Mouse (Mus musculus) kidney, embryonic 15.5 days (tissue): Measurements from ENCODE around the gene Zic2. TPM values are rescaled to one million over a fixed set of nuclear protein-coding genes. Genes with fewer than 3 reads are reported as not detected.

Source experiments
- ATAC-seq: fragments of 200-750 bp; cut with Nextera tagmentation; replicated peaks from 2 replicates; pipeline ENCODE4 v1.8.0; 2017; ENCODE audit warnings: moderate TSS enrichment; ENCODE audit not compliant: low FRiP score
- H3K27ac ChIP-seq: fragments of 300-500 bp; sonication (generic); 2 replicates; pipeline ENCODE4 v1.5.1; 2015; ENCODE audit warnings: mild to moderate bottlenecking, inconsistent platforms
- H3K27me3 ChIP-seq: fragments of 300-500 bp; sonication (generic); 2 replicates; pipeline ENCODE4 v1.6.1; 2015; ENCODE audit warnings: inconsistent platforms
- H3K36me3 ChIP-seq: fragments of 300-500 bp; sonication (generic); 2 replicates; pipeline ENCODE4 v1.6.1; 2015; ENCODE audit warnings: inconsistent platforms
- H3K4me1 ChIP-seq: fragments of 300-500 bp; sonication (generic); 2 replicates; pipeline ENCODE4 v1.6.1; 2015; ENCODE audit warnings: inconsistent platforms
- H3K4me2 ChIP-seq: fragments of 300-500 bp; sonication (generic); 2 replicates; pipeline ENCODE4 v1.6.1; 2015; ENCODE audit warnings: moderate library complexity, mild to moderate bottlenecking, inconsistent platforms
- H3K4me3 ChIP-seq: fragments of 300-500 bp; sonication (generic); replicated peaks from 2 replicates; pipeline ENCODE4 v1.5.1; 2015; ENCODE audit warnings: mild to moderate bottlenecking, inconsistent platforms
- H3K9ac ChIP-seq: fragments of 300-500 bp; sonication (generic); 2 replicates; pipeline ENCODE4 v1.6.1; 2015; ENCODE audit warnings: mild to moderate bottlenecking, inconsistent platforms
- H3K9me3 ChIP-seq: fragments of 300-500 bp; sonication (generic); replicated peaks from 2 replicates; pipeline ENCODE4 v1.6.1; 2016; ENCODE audit warnings: inconsistent platforms
- WGBS: fragments of 180-500 bp; shearing (Covaris S2); methylation state at CpG from one replicate; pipeline ENCODE4 v1.1.7; 2015; ENCODE audit warnings: mixed read lengths; 5-methylcytosine and 5-hydroxymethylcytosine counted together
- polyA plus RNA-seq: library from polyadenylated mRNA; unstranded; fragments of >200 nt; fragmentation: Nextera tagmentation; extraction: Ambion mirVana; gene quantifications from 2 replicates; pipeline ENCODE4 v1.2.1, GENCODE M21; 2015

Zic2 gene
- not detected in 2 replicates for polyA plus RNA-seq

DNA sequence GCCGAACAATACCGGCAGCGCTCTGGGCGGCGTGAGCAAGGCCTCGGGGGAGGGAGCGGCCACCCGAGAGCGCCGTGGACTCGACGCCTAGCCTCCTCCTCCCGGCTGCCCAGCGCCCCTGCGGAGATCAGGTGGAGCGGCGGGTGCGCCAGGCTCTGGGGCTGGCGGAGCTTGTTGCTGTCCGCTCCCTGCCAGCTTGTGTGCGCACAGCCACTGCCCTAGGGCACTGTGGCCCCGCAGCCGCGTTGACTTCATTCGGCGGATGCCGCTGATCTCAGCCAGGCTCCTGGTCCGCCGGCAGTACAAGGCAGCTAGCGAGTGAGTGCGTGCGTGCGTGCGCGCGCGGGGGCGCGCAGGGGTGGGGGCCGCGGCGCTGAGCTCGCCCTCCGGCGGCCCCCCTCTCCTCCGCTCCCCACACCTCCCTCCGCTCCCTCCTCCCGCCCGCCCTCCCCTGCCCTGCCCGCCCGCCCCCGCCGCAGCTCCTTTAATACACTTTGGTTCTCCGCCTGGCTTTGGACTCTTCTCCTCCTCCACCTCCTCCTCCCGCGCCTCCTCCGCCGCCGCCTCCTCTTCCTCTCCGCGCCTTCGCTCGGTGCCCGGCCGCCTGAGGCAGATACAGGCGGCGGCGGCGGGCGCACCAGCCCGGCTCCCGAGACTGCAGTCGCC, at the start of gene Zic2:
Gene Zic2 (plus strand): TSS at position 545 of the 666 bp plus-strand sequence.
- Histone ChIP-seq H3K36me3 (no peaks in the 10 kb centered on the region), H3K27me3 (peaks cover 98% of the 10 kb centered on the region), H3K4me1 (peaks cover 32% of the 10 kb centered on the region), H3K4me3 (peak within 1 kb of the TSS; percentile 44), H3K4me2 (peak within 1 kb of the TSS; percentile 77), H3K27ac (no peak within 1 kb of the TSS), H3K9ac (no peak within 1 kb of the TSS), H3K9me3 (no peaks in the 10 kb centered on the region)
- ATAC-seq: peak; percentile 68
- under 1% methylated on average over 50 of the region's 73 CpGs for WGBS

DNA sequence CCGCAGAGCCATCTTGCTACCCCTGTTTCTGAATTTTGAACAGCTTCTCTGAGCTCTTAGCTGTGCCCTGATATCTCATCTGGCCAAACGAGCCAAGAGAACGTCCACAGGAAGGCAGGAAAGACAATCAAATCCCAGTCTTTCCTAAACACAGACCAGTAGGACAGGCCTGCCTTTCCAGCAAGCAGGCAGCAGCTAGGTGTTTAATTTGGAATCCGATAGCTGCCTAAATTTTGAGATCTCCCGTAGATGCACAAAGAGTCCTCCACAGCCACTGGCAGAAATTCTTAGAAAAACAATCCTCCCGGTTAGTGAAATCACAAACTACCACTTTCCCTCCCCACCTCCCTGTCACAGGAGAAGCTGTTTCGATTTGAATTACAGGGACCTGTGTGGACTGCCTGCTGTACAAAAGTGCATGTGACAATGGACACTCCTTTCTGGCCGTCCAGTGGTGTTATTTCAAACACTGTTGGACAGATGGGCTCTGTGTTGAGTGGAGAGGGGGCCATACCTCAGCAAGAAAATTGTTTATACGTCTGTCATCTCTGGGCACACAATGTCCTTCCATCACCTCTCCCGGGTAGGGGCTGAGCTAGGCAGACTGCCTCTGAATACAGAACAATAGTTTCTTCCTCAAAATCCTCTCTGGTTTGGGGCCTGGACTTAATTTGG, 48.6 kb upstream of the Zic2 start:
- H3K27me3 ChIP-seq: peaks cover 11% of the 10 kb centered on the region
- peak; percentile 73 for ATAC-seq
- peaks cover 8% of the 10 kb centered on the region for H3K4me1 ChIP-seq
- H3K9ac ChIP-seq: no peak overlapping the region
- H3K4me2 ChIP-seq: peak overlapping the region; percentile 25; the same call in 1 of the 2 replicates
- H3K4me3 ChIP-seq: no peak overlapping the region
- 28% methylated on average over 10 of the region's 10 CpGs for WGBS
- H3K9me3 ChIP-seq: no peaks in the 10 kb centered on the region
- no peak overlapping the region for H3K27ac ChIP-seq
- H3K36me3 ChIP-seq: no peaks in the 10 kb centered on the region

DNA sequence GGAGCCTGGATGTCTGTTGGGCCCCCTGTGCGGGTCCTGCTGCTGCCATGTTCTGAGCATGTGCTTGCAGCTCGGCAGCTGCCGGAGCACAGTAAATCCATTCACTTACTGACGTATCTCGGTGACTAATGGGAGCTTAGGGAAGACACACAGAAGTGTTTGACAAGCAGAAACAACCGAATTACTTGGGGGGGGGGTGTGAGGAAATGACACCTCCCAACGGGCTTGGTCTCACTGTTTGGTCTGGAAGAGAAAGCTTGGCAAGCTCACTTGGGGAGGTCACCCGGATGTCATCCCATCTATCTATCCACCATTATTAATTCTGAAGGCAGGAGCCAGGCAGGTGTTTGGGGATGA, 48.1 kb upstream of the Zic2 start:
- no peak overlapping the region for H3K4me3 ChIP-seq
- WGBS: 37% methylated on average over 8 of the region's 8 CpGs
- 0 out of 2 replicates have a peak, but pooled peaks have one; percentile 26 for ATAC-seq
- peaks cover 7% of the 10 kb centered on the region; the same call in 1 of the 2 replicates for H3K27me3 ChIP-seq
- H3K9ac ChIP-seq: no peak overlapping the region
- H3K9me3 ChIP-seq: no peaks in the 10 kb centered on the region
- peak overlapping the region; percentile 25; the same call in 1 of the 2 replicates for H3K4me2 ChIP-seq
- no peak overlapping the region for H3K27ac ChIP-seq
- H3K36me3 ChIP-seq: no peaks in the 10 kb centered on the region
- peaks cover 8% of the 10 kb centered on the region for H3K4me1 ChIP-seq

- 88% methylated on average over 3 of the region's 3 CpGs for WGBS
- no peak for ATAC-seq
Observed at GRCm38 (mm10) chr14:122427654-122428053, 47.6 kb upstream of the Zic2 start.

DNA sequence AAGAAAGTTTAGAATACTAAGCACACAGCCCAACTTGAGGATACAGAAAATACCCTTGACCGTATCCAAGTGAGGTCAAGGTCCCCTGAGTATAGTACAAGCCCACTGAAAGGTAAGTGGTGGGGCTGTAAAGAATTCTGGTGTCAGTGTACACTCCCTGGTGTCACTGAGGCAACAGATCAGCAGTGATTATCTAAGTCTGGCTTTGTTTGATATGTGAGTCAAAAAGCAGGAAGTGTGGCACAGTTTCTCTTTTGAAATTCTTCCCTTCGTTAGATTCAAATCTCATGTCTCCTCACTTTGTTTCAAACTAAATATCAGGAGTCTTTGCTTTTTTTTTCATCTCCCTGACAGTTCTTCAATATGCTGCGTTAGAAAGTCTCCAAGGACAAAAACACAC, 42.7 kb upstream of the Zic2 start:
- Histone ChIP-seq H3K36me3 (no peaks in the 10 kb centered on the region), H3K27ac (no peak overlapping the region), H3K4me3 (no peak overlapping the region), H3K9me3 (no peaks in the 10 kb centered on the region), H3K27me3 (no peaks in the 10 kb centered on the region), H3K4me2 (no peak overlapping the region), H3K9ac (no peak overlapping the region), H3K4me1 (no peaks in the 10 kb centered on the region)
- WGBS: 65% methylated on average over 3 of the region's 3 CpGs
- no peak for ATAC-seq

More at GRCm38 (mm10) chr14:122427654-122428053, 47.6 kb upstream of the Zic2 start:
- H3K4me3 ChIP-seq: no peak overlapping the region
- no peaks in the 10 kb centered on the region for H3K36me3 ChIP-seq
- H3K9me3 ChIP-seq: no peaks in the 10 kb centered on the region
- H3K4me1 ChIP-seq: peaks cover 8% of the 10 kb centered on the region
- H3K27me3 ChIP-seq: 0 out of 2 replicates have a peak, but pooled peaks cover 4% of the 10 kb centered on the region
- H3K9ac ChIP-seq: no peak overlapping the region
- H3K27ac ChIP-seq: no peak overlapping the region
- no peak overlapping the region for H3K4me2 ChIP-seq

DNA sequence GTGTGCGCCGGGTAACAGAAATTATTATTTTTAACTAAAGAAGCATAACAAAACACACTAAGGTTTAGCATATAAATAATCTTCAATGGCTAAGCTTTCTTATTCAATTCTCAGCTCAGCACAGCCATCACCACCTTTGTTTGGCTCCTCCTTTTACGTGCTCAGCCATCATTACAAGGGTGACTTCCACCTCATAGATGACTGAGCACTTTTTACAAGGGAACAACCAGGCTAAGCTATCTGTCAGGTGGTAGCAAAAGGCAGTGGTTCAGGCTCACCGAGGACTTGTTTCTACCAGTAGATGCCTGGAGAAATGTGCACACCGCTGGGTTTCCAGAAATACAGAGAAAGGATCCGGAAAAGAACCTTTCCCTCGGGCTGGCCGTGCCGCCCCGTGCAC, 41.2 kb upstream of the Zic2 start:
- no peak overlapping the region for H3K9ac ChIP-seq
- no peak overlapping the region for H3K4me2 ChIP-seq
- 81% methylated on average over 10 of the region's 10 CpGs for WGBS
- no peaks in the 10 kb centered on the region for H3K9me3 ChIP-seq
- H3K4me1 ChIP-seq: no peaks in the 10 kb centered on the region
- no peaks in the 10 kb centered on the region for H3K27me3 ChIP-seq
- ATAC-seq: no peak
- H3K36me3 ChIP-seq: no peaks in the 10 kb centered on the region
- H3K4me3 ChIP-seq: no peak overlapping the region
- no peak overlapping the region for H3K27ac ChIP-seq

DNA sequence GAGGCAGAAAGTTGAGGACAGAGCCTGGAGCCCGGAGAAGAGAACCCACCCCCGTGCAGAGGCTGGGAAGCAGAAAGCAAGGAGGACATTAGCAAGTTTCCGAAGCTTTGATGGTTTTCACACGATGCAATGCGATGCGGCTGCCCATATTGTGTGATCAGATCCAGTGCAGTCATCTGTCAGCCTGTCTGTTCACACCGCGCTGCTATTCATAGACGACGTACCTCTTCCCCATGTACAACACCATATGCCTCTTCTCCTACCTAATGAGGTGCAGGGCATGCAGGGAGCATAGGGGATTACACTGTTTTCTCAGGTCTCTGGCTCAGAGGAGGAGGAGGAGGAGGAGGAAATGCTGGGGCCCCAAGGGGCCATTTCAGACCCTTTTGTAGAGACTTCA, 38.4 kb upstream of the Zic2 start:
- no peaks in the 10 kb centered on the region for H3K9me3 ChIP-seq
- no peak overlapping the region for H3K9ac ChIP-seq
- H3K27me3 ChIP-seq: no peaks in the 10 kb centered on the region
- no peak overlapping the region for H3K4me3 ChIP-seq
- H3K27ac ChIP-seq: no peak overlapping the region
- no peaks in the 10 kb centered on the region for H3K4me1 ChIP-seq
- 54% methylated on average over 10 of the region's 10 CpGs for WGBS
- H3K4me2 ChIP-seq: no peak overlapping the region
- no peaks in the 10 kb centered on the region for H3K36me3 ChIP-seq
- ATAC-seq: no peak

GRCm38 (mm10) chr14:122449601-122450495, 25.4 kb upstream of the Zic2 start:
- peaks cover 26% of the 10 kb centered on the region for H3K4me1 ChIP-seq
- 4% methylated on average over 29 of the region's 29 CpGs for WGBS
- peaks cover 89% of the 10 kb centered on the region for H3K27me3 ChIP-seq
- H3K4me3 ChIP-seq: peak overlapping the region; percentile 41
- no peak overlapping the region for H3K9ac ChIP-seq
- ATAC-seq: 0 out of 2 replicates have a peak, but pooled peaks have one; percentile 19
- no peaks in the 10 kb centered on the region for H3K36me3 ChIP-seq
- peak overlapping the region; percentile 72 for H3K4me2 ChIP-seq
- H3K9me3 ChIP-seq: no peaks in the 10 kb centered on the region
- H3K27ac ChIP-seq: no peak overlapping the region

DNA sequence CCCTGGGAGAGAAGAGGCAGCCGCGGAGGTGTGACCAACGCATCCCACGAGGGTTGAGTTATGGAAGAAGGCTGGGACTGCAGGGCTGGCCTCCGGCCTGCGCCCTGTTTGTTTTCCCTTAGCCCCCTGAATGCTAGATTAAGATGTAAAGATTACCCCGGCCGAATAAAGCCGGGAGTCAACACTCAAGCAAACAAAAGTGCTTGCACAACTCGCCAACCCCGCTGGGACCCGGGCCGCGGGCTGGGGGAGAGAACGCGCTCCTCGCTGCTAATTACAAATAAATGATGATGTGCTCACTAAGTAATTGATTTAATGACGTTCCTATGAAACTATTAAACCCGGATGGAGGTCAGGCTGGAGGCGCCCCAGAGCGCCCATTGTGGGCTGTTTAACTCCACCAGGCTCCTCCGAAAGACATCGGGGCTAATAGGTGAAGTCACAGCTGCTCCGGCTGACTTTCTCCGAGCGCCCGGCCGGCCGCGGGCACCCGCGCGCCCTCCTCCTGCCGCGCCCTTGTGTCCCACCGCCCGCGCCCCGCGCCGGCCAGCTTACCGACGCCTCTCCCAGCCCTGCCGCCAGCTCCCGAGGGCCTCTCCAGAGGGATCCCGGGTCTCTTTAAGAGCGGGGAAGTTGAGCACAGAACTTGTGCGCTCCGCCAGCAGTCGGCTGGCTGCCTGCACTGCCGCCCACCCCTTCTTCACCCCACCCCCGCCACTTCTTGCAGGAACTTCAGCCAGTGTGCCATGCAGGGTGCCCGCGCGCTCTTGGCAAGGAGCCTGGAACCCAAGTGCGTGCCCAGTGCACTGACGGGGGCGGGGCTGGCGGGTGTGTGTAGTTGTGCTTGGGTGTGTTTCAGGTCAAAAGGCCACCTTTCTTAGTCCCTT, 24.5 kb upstream of the Zic2 start, which contains the start of gene Gm5089:
Gene Gm5089 (minus strand): TSS at position 620 of the 887 bp plus-strand sequence.
- no peak within 1 kb of the TSS for H3K27ac ChIP-seq
- H3K36me3 ChIP-seq: no peaks in the 10 kb centered on the region
- H3K4me1 ChIP-seq: peaks cover 26% of the 10 kb centered on the region
- peak within 1 kb of the TSS; percentile 72 for H3K4me2 ChIP-seq
- peaks cover 94% of the 10 kb centered on the region for H3K27me3 ChIP-seq
- H3K9me3 ChIP-seq: no peaks in the 10 kb centered on the region
- peak; percentile 44 for ATAC-seq
- WGBS: 1% methylated on average over 58 of the region's 59 CpGs
- peak within 1 kb of the TSS; percentile 41 for H3K4me3 ChIP-seq
- no peak within 1 kb of the TSS for H3K9ac ChIP-seq

- ATAC-seq: no peak
- no peak overlapping the region for H3K9ac ChIP-seq
- no peak overlapping the region for H3K4me2 ChIP-seq
- H3K4me3 ChIP-seq: no peak overlapping the region
- WGBS: 67% methylated on average over 5 of the region's 5 CpGs
- H3K36me3 ChIP-seq: no peaks in the 10 kb centered on the region
- peaks cover 26% of the 10 kb centered on the region for H3K4me1 ChIP-seq
- no peak overlapping the region for H3K27ac ChIP-seq
- H3K27me3 ChIP-seq: peaks cover 98% of the 10 kb centered on the region
- H3K9me3 ChIP-seq: no peaks in the 10 kb centered on the region
Observed at GRCm38 (mm10) chr14:122451551-122452145, 23.6 kb upstream of the Zic2 start.
